Mouse (Mus musculus) kidney, adult 2 months (tissue): ENCODE measurements around the gene Gm20379. TPM values are rescaled to one million over a fixed set of nuclear protein-coding genes. Genes with fewer than 3 reads are reported as not detected.

Experiments
- DNase-seq: peaks from one replicate; pipeline ENCODE4 v3.0.0; 2021
- H3K27ac ChIP-seq: fragments of 200-500 bp; 2 replicates; pipeline ENCODE4 v1.5.1; 2012; ENCODE audit warnings: low read depth, low read length, control low read depth, inconsistent platforms; ENCODE audit not compliant: insufficient read depth
- H3K27me3 ChIP-seq: fragments of 200-500 bp; replicated peaks from 2 replicates; pipeline ENCODE4 v1.6.1; 2012; ENCODE audit warnings: mild to moderate bottlenecking, moderate library complexity, low read length, inconsistent platforms; ENCODE audit not compliant: control insufficient read depth, insufficient read depth
- H3K36me3 ChIP-seq: fragments of 200-500 bp; 2 replicates; pipeline ENCODE4 v1.6.1; 2012; ENCODE audit warnings: mild to moderate bottlenecking, moderate library complexity, low read length, inconsistent platforms; ENCODE audit not compliant: control insufficient read depth, insufficient read depth
- H3K4me1 ChIP-seq: fragments of 200-500 bp; 2 replicates; pipeline ENCODE4 v1.6.1; 2011; ENCODE audit warnings: low read length; ENCODE audit not compliant: control insufficient read depth, insufficient read depth
- H3K4me3 ChIP-seq: fragments of 200-500 bp; 2 replicates; pipeline ENCODE4 v1.5.1; 2011; ENCODE audit warnings: mild to moderate bottlenecking, low read depth, low read length, control low read depth; ENCODE audit not compliant: insufficient read depth
- CTCF ChIP-seq: fragments of 200-500 bp; conservative IDR thresholded peaks from 2 replicates; pipeline ENCODE4 v1.5.1; 2011; ENCODE audit warnings: low read depth, mild to moderate bottlenecking, control low read depth, low read length, moderate library complexity, mixed read lengths; ENCODE audit not compliant: insufficient read depth, insufficient read length
- POLR2A ChIP-seq: fragments of 200-500 bp; IDR thresholded peaks from one replicate; pipeline ENCODE4 v1.6.1; 2011; ENCODE audit warnings: low read depth, low read length, control low read depth
- WGBS: fragments of 180-500 bp; shearing (Covaris S2); methylation state at CpG from one replicate; pipeline ENCODE4 v1.1.7; 2018; 5-methylcytosine and 5-hydroxymethylcytosine counted together
- polyA plus RNA-seq: library from polyadenylated mRNA; depleted of rRNA; stranded (reverse); fragments of >200 nt; gene quantifications from 2 replicates; pipeline ENCODE4 v1.2.3, GENCODE M21; 2012

Gm20379 gene
- polyA plus RNA-seq, 1 experiment: not detected

- Histone ChIP-seq H3K4me1 (no peaks in the 10 kb centered on the region), H3K4me3 (no peak overlapping the region), H3K27me3 (no peaks in the 10 kb centered on the region), H3K27ac (no peak overlapping the region), H3K36me3 (no peaks in the 10 kb centered on the region)
- DNase-seq: no peak
- 87% methylated on average over 15 of the region's 15 CpGs for WGBS
- TF ChIP-seq CTCF (no peak), POLR2A (no peak)
Measured at GRCm38 (mm10) chr13:92332103-92332879, 26.5 kb downstream of the Gm20379 start.

GRCm38 (mm10) chr13:92336857-92337256 lies 31.1 kb downstream of the Gm20379 start:
- TF ChIP-seq CTCF: no peak
- no peak for TF ChIP-seq POLR2A
- no peaks in the 10 kb centered on the region for H3K36me3 ChIP-seq
- 94% methylated on average over 1 of the region's 1 CpGs for WGBS
- DNase-seq: no peak
- H3K27ac ChIP-seq: no peak overlapping the region
- no peaks in the 10 kb centered on the region for H3K4me1 ChIP-seq
- H3K4me3 ChIP-seq: no peak overlapping the region
- H3K27me3 ChIP-seq: no peaks in the 10 kb centered on the region

GRCm38 (mm10) chr13:92337773-92338462 lies 32.1 kb downstream of the Gm20379 start:
- TF ChIP-seq CTCF (no peak), POLR2A (no peak)
- Histone ChIP-seq H3K36me3 (no peaks in the 10 kb centered on the region), H3K27ac (no peak overlapping the region), H3K27me3 (no peaks in the 10 kb centered on the region), H3K4me1 (no peaks in the 10 kb centered on the region), H3K4me3 (no peak overlapping the region)
- DNase-seq: no peak
- WGBS: 82% methylated on average over 6 of the region's 6 CpGs

- H3K36me3 ChIP-seq: no peaks in the 10 kb centered on the region
- WGBS: 89% methylated on average over 3 of the region's 3 CpGs
- TF ChIP-seq POLR2A (no peak), CTCF (no peak)
Measured at GRCm38 (mm10) chr13:92339787-92340186, 34.0 kb downstream of the Gm20379 start.

GRCm38 (mm10) chr13:92344033-92344432 lies 38.3 kb downstream of the Gm20379 start:
- DNase-seq: no peak
- H3K4me3 ChIP-seq: no peak overlapping the region
- H3K4me1 ChIP-seq: no peaks in the 10 kb centered on the region
- H3K36me3 ChIP-seq: peaks cover 2% of the 10 kb centered on the region; the same call in 1 of the 2 replicates
- no peak overlapping the region for H3K27ac ChIP-seq
- 94% methylated on average over 8 of the region's 8 CpGs for WGBS
- TF ChIP-seq POLR2A (no peak), CTCF (no peak)
- H3K27me3 ChIP-seq: no peaks in the 10 kb centered on the region

More at GRCm38 (mm10) chr13:92339787-92340186, 34.0 kb downstream of the Gm20379 start:
- H3K4me1 ChIP-seq: no peaks in the 10 kb centered on the region
- no peak overlapping the region for H3K4me3 ChIP-seq
- DNase-seq: no peak
- H3K27me3 ChIP-seq: no peaks in the 10 kb centered on the region
- H3K27ac ChIP-seq: no peak overlapping the region

GRCm38 (mm10) chr13:92346338-92346737 lies 40.6 kb downstream of the Gm20379 start:
- peaks cover 4% of the 10 kb centered on the region; the same call in 1 of the 2 replicates for H3K36me3 ChIP-seq

GRCm38 (mm10) chr13:92351100-92351499 lies 45.3 kb downstream of the Gm20379 start:
- Histone ChIP-seq H3K27ac (no peak overlapping the region), H3K4me3 (no peak overlapping the region), H3K27me3 (no peaks in the 10 kb centered on the region), H3K36me3 (peaks cover 4% of the 10 kb centered on the region; the same call in 1 of the 2 replicates), H3K4me1 (peaks cover 6% of the 10 kb centered on the region; the same call in 1 of the 2 replicates)
- no peak for DNase-seq
- no peak for TF ChIP-seq CTCF
- no peak for TF ChIP-seq POLR2A
- 77% methylated on average over 6 of the region's 6 CpGs for WGBS

More at GRCm38 (mm10) chr13:92346338-92346737, 40.6 kb downstream of the Gm20379 start:
- WGBS: 68% methylated on average over 5 of the region's 5 CpGs
- Histone ChIP-seq H3K27me3 (no peaks in the 10 kb centered on the region), H3K4me1 (no peaks in the 10 kb centered on the region), H3K27ac (no peak overlapping the region), H3K4me3 (no peak overlapping the region)
- no peak for TF ChIP-seq CTCF
- no peak for DNase-seq
